Mouse (Mus musculus) urinary bladder, postnatal 25 days (tissue): ENCODE results near the gene Ptprf.
A peak's percentile ranks its signal among the peaks of the same experiment; 100 is the strongest.

Source experiments
- DNase-seq: peaks from one replicate; pipeline ENCODE4 v3.0.0; 2022; ENCODE audit warnings: low spot score

The Ptprf gene

GRCm38 (mm10) chr4:118291231-118291630 lies at the start of gene Ptprf:
TSS of gene Ptprf (minus strand) at chr4:118291405.
- peak; percentile 76 for DNase-seq

- DNase-seq = peak; percentile 40
These were observed 45.5 kb upstream of the Ptprf start for GRCm38 (mm10) chr4:118336658-118337057.

GRCm38 (mm10) chr4:118335991-118336390 lies 44.8 kb upstream of the Ptprf start:
- no peak for DNase-seq

DNA sequence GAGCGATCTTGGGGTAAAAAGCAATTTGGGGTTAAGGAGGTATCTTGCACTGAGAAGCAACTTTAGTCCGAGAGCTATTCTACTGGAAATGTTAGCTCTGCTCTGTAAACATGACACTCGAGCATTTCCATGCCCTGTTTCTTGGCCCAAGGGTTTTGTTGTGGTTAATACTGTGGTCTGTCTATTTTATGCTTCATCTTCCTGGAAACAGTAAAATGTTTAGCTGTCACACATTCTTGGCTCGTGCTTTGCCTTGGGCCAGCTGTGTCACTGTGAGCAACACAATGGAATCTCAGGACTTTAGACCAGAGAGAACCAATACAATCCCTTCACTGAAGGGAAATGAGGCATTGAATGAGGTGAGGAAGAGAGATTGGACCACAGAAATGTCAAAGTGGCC lies 40.6 kb upstream of the Ptprf start:
- DNase-seq = no peak

DNA sequence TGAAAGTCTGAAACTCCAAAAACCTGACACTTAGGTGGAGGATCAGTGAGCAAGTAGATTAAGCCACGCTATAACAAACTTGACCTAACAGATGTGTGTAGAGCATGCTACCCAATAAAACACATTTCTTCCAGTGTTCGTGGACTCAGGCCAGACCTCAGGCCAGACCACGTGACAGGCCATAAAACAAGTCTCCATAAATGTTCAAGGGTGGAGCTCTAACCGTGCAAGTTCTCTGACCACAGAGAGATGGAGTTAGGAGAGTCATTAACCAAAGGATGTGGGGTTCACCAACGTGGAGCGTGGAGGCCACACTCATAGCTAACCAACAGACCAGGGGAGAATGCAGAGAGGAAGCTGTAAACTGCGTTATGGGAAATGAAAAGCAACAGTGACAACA lies 35.3 kb upstream of the Ptprf start:
- DNase-seq = no peak

DNA sequence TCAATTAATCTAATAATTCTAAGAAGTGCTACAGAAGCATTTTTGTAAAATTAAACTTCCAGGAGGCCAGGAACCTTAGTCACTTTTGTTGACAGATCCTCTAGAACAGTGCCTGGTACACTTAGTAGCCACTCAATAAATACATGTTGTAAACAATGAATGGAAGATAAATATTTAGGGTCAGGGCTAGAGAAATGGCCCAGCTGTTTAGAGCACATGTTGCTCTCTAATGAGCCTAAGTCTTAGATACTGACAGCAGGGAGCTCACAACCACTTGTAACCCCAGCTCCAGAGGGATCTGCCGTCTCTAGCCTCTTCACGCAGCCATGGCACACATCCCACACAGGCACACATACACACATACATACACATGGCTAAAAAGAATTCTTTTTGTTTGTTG lies 29.4 kb upstream of the Ptprf start:
- no peak for DNase-seq

DNA sequence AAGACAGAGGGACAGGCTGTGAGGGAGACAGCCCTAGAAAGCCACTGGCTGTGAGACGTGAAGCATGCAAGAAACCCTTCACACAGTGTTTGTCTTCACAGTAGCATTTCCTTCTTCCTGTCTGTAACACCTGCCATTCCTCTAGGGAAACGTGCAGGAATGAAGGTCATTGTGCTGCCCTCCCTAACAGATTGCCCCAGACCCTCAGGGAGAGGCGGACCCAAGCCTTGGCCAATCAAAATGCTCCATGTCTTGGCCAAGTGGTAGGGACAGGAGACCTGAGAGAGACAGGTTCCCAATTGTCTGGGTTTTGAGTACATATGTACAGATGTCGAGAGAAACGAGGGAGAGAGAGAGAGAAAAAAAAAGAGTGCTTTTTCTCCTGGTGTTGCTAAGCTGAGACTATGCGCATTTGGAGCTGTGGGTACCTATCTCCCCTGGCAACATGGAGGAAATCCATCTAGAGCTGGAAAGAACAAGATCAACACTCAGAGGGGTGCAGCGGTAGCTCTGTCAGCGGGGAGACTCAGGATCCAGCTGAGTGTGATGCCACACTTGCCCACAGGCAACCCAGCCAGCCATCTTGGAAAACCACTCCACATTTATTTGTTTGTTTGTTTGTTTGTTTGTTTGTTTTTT lies 28.6 kb upstream of the Ptprf start:
- no peak for DNase-seq

- DNase-seq = no peak
These were observed 25.5 kb upstream of the Ptprf start for GRCm38 (mm10) chr4:118316662-118317061.

DNA sequence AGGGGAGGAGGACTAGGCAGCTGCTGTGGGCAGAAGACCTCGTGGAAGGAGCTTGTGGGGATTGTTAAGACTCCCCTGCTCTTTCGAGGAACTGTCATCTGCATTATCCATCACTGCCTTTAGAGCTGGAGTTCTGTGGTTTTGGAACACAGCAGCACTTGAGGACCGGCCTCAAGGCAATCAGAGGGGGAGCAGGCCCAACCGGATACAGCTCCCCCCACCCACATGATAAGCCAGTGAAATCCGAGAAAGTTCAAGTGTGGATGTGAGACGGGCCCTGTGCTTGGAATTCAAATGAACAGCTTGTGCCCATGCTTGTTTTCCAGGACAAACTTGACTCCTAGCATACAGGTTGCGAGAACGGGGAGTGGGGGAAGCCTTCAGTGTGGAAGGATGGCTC lies 24.1 kb upstream of the Ptprf start:
- no peak for DNase-seq

DNA sequence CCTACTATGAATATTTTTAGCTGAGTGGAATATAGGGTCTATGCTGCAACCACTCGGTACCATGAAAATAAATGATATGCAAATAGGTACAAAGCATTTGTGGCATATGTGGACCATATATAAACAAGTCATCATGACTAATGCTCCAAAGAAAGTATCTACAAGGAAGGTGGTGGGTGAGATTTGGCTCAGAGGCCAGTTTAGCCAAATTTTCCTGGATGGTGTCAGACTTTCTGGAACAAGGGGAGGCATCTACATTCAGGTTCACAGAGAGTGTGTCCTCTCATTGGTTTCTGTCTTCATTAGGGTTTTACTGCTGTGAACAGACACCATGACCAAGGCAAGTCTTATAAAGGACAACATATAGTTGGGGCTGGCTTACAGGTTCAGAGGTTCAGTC lies 19.3 kb upstream of the Ptprf start:
- DNase-seq = no peak

DNA sequence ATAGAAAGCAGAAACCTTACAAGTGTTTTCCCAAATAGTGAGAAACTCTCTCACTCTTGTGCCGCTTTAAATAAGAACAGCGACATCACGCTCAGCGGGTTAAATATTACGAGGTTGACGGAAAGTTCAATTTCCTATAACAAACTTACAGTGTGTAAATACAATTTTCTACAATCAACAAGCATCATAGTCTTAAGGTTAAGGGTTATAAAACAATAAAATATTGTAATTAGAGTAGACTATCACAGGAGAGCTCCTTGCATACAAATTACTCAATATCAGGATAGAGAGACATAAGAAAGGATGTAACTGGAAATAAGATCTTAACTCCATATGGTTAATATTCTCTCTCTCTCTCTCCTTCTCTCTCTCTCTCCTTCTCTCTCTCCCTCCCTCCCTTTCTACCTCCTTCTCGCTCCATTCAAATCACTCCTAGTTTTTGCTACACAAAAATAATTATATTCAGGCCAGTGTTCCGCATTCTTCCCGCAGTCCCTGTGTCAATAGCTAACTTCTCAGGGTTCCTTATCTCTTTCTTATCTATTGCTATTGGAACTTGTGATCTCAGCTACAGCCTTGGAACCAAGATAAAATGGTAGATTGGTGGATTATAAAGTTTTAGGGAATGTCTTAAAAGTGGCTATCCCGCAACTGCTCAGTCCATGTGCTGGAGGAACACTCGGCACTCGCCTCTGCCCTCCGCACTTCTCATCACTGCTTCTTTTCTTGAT lies 16.5 kb upstream of the Ptprf start:
- no peak for DNase-seq

DNA sequence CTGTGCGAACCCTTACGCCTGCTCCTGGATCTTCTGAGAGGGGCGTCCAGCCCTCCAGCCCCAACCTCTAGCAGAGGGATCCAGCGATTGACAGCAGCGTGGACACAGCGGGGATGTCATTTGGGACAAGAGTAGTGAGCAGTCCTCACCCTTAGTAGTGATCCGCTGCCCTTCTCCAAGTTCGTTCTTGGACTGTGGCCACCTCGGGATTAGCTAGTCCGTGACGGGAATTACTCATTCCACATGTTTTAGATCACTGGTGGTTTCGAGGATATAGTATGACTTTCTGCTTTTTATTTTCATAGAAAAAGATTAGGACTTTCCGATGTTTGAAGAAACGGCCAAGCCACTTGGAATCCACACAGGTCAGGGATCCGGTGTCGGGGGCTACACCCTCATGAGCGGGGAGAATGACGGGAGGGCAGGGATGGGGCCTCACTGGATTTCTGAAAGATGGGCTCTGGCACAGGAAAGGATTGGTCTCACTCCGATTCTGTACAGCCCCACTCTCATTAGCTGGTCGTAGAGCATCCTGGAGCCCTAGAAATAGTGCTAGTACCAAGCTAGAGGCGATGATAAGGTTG lies 15.0 kb upstream of the Ptprf start:
- DNase-seq = no peak

DNA sequence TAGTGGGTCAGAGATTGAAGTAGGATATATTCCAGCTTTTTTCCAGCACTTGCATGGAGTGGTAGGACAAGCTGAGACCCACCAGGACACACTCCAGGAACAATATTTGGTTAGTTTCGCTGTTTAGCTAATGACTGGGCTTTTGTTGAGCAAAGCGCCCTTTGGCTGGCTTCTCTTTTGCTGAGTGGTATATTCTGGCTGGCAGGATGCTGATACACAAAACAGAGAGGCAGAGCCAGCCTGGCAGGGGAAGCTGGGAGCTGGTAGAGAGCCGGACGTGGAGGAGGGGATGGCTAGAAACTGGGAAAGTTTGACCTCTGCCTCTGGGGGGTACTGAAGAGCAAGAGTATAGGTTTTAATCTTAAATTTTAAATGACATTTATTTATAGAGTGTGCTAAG lies 13.8 kb upstream of the Ptprf start:
- DNase-seq = no peak

DNA sequence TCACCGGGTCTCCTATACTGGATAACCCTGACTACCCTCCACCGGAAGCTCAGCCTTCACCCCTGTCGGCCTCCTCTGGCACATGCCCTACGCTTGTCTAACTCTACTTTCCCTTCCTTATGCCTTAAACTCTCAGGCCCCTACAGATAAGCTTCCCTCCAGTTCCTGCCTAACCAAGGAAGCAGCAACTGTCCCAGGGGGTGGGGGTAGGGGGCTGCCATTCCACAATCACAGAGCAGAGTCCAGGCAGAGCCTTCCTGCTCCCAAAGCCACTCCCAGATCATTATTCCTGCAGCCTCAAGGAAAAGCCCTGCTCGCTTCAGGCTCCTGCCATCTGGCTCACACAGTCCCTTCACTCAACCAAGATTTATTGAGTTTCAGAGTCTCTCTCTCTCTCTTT lies 6.6 kb upstream of the Ptprf start:
- no peak for DNase-seq

DNA sequence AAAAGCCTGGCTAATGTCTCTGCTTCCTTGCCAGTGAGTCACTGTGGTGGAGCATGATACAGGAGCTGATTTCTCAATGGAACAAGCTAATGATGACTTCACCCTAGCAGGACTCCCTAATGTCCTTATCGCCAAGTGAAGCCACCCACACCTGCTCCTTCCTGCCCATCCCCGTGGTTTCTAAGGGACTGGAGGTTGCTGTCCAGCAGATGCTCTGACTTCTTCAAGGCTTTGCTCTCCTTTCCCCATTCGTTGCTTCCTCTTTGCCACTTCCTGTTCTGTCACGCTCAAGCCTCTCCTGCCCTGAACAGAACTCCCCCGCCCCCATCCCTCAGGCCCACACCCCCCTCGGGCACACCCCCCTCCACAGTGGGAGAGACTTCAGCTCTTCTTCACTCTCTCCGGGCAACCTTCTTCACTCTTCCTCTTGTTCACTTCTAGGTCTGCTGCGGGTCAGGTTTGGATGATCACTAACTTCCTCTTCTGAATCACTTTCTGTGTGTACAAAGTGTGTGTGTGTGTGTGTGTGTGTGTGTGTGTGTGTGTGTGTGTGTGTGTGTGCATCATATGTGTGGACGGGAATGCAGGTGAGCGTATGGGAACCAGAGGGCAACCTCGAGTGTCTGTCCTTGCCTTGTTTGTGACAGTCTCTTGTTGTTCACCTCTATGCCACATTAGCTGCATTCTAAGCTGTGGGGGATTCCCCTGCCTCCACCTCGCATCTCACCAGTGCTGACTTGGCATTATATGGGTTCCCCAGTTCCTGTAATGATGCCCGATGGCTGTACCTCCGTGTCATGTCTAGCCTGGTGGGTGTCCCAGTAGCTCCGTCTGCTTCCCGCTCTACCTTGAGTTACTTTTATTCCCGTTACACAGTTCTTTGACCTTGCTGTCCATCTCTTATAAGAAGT lies 4.7 kb upstream of the Ptprf start:
- DNase-seq = no peak

DNA sequence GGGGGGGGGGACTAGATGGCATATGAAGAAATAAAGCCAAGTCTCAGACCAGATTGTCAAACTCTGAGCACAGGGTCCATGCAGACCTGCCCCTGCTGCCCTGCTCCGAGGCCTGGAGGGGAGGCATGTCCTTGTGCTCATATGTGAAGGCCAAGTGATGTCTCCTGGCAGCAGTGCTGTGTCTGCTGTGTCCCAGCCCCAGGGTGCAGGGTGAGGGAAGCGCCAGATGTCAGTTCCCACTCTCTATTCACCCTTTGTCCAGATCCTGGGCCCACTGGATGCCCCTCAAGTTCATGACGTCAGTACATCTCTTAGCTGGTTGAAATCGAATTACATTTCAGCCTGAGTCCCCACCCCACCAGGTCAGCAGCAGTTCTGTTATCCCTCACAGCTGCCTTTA lies 3.6 kb upstream of the Ptprf start:
- DNase-seq = no peak

- peak; percentile 89 for DNase-seq
These were observed 1.6 kb upstream of the Ptprf start for GRCm38 (mm10) chr4:118292741-118293306.

DNA sequence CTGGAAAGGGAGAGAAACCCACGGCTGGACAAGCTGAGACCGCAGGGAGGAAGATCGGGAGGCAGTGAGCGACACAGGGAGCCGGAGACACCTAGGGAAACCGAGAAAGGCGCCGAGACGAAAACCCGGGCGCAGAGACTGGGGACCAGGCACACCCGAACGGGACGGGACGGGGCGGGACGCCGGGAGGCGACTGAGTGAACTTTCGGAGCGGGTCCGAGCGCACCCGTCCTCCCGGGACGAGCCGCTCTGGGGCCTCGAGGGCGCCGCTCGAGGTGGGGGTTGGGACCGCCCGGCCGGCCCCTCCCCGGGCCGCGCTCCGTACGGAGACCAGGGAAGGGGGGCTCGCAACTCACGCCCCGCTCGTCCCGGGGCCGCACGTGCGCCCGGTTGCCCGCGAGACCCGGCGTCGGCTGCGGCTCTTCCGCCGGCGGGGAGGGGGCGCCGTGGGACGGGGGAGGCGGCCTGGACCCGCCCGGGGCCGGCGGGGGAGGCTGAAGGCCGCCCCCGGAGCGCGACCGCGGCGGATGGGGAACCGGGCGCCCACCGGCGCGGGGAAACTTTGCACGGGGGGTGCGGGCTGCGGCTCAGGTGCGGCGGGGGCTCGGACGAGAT lies 682 bp downstream of the Ptprf start:
- no peak for DNase-seq

DNA sequence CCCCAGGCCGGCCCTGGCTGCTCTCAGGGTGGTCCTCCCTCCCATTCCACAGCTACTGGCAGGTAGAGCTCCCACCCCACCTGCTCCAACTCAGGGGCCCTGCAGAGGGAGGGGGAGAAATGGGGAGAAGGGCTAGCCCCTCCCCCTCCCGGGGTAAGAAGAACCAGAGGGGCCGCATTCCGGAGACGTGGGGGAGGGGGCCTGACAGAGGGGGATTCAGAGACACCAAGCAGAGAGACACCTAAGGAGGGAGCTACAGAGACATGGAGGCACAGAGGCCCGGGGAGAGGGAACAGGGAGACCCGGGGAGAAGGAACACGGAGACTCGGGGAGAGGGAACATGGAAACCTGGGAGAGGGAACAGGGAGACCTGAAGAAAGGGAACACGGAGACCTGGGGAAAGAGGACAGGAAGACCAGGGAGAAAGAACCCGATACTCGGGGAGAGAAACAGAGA lies 1.2 kb downstream of the Ptprf start:
- peak; percentile 68 for DNase-seq

- DNase-seq = no peak
These were observed 1.9 kb downstream of the Ptprf start for GRCm38 (mm10) chr4:118289266-118289665.

GRCm38 (mm10) chr4:118288531-118288930 lies 2.7 kb downstream of the Ptprf start:
- DNase-seq = no peak

DNA sequence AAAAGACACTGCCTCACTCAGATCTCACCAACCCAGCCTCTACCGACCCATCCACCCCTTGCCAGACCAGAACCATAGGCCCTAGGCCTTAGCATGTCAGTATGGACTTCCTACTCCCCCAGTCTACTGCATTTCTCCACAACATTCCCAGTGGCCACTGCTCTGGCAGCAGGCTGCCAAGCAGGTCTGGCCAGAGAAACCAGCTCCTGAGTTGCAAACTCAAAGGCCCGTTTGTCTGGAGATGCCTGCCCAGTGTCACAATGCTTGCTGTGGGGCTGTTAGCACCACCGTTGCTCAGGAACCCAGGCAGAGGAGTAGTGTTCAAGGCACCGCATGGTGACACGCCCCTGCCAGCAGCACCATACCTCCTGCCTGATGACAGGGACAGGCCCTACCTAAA lies 5.0 kb downstream of the Ptprf start:
- peak; percentile 63 for DNase-seq
